Mouse (Mus musculus) C2C12 (cell line): ENCODE measurements around the gene Ranbp1.

Source experiments
- CTCF ChIP-seq: IDR thresholded peaks from one replicate; pipeline ENCODE4 v1.5.1; 2011; ENCODE audit not compliant: control insufficient read depth, insufficient read depth, insufficient read length
- MAX ChIP-seq: IDR thresholded peaks from one replicate; pipeline ENCODE4 v1.6.1; 2011; ENCODE audit warnings: mild to moderate bottlenecking, control low read depth
- USF1 ChIP-seq: IDR thresholded peaks from one replicate; pipeline ENCODE4 v1.6.1; 2011; ENCODE audit warnings: low read depth, mild to moderate bottlenecking, control low read depth, moderate library complexity

- TF ChIP-seq MAX (no peak), CTCF (no peak), USF1 (no peak)
Measured at GRCm38 (mm10) chr16:18229622-18230021, 18.9 kb downstream of the Ranbp1 start.
